Mouse (Mus musculus) large intestine, adult 2 months (tissue): Measurements from ENCODE around the gene Spred2. TPM values are rescaled to one million over a fixed set of nuclear protein-coding genes. Genes with fewer than 3 reads are reported as not detected.
"Not testable (repeated sequence)": the region's sequence is repeated elsewhere in the genome, so short reads cannot be mapped to it uniquely, and the experiment has no call there.

ENCODE experiments used
- DNase-seq: peaks from one replicate; pipeline ENCODE4 v3.0.0-alpha.2; 2012; ENCODE audit warnings: low read depth, low spot score
- WGBS: fragments of 180-500 bp; shearing (Covaris S2); methylation state at CpG from one replicate; pipeline ENCODE4 v1.1.7; 2018; 5-methylcytosine and 5-hydroxymethylcytosine counted together
- polyA plus RNA-seq: library from polyadenylated mRNA; depleted of rRNA; stranded (reverse); fragments of >200 nt; gene quantifications from 2 replicates; pipeline ENCODE4 v1.2.3, GENCODE M21; 2012

The Spred2 gene
- polyA plus RNA-seq, 1 experiment: 10.9 TPM

- 23% methylated on average over 11 of the region's 11 CpGs for WGBS
- no peak for DNase-seq
Measured at GRCm38 (mm10) chr11:20035343-20035928, 111.3 kb downstream of the Spred2 start.

DNA sequence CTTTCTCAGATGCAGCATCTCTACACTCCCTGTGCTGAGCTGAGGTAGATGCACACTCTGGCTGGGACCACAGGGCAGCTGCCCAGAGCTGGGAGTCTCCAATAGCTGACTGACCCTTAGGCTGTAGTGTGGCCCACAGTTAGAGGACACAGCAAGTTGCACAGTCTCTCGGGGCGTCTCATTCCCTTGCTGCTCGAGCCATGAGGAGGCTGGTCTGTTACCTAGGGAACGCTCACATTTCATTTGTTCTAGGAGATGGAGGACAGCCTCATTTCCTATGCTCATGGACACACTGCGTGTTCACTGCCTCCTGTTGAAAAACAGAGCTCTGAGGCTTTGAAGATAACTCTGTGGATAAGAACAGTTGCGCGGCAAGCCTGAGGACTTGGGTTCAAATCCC, 111.8 kb downstream of the Spred2 start:
- no peak for DNase-seq
- WGBS: 89% methylated on average over 7 of the region's 7 CpGs

- WGBS: 84% methylated on average over 4 of the region's 4 CpGs
- no peak for DNase-seq
Measured at GRCm38 (mm10) chr11:20037739-20038138, 113.6 kb downstream of the Spred2 start.

GRCm38 (mm10) chr11:20038723-20039122, 114.5 kb downstream of the Spred2 start:
- no peak for DNase-seq

DNA sequence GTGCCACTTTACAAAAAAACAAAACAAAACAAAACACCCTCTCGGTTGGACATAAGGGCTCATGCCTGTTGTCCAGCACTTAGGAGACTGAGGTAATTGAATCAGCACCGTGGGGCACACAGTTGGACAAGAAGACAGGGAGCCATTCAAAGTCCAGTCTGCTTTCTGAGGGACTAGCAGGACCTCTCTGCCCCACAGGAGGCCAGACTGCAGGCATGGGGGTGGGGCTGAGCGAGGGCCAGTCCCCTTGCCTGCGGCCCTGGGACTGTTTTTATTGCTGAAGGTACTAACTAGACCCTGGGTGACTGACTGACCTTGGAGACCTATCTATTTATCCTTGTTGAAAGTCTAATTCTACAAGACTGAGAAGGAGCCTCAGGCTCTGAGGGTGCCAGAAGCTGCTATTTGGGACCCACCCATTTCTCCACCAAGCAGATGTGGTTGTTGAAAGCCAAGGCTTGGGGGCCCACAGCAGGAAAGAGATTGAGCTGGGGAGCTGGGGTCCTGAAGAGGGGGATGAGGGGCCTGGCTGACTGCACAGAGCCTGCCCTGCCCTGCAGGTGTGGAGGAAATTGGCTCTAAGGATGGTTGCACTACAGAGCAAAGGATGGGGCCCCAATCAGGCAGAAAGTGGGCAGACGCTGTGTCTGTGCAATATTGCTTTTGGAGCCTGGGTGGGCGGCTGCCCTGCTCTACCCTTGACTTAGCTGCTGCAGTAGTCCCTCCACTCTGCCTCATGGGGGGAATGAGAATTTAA, 117.2 kb downstream of the Spred2 start:
- no peak for DNase-seq
- WGBS: 42% methylated on average over 6 of the region's 6 CpGs

More at GRCm38 (mm10) chr11:20038723-20039122, 114.5 kb downstream of the Spred2 start:
- 29% methylated on average over 8 of the region's 8 CpGs for WGBS

DNA sequence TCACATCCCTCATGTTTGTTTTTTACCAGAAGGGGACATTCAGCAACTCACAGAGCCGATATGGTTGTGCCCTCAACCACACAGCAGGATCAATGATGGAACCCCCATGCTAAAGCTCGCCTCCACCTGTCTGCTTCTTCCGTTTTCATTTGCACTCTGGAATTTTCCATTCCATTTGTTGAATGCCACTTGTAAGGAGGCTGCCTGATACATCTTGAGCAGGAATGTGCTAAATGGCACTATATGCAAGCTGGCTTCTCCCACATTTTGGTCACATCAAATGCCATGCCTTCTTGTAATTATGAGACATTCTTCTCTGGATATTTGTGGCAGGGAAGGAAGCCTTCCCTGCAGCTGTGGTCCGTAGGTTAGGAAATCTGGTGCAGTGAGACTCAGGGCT, 117.9 kb downstream of the Spred2 start:
- WGBS: 78% methylated on average over 4 of the region's 4 CpGs
- DNase-seq: no peak

- WGBS: 85% methylated on average over 4 of the region's 4 CpGs
- no peak for DNase-seq
Measured at GRCm38 (mm10) chr11:20043256-20043655, 119.1 kb downstream of the Spred2 start.

GRCm38 (mm10) chr11:20045586-20045985, 121.4 kb downstream of the Spred2 start:
- DNase-seq: no peak
- WGBS: 87% methylated on average over 3 of the region's 3 CpGs

GRCm38 (mm10) chr11:20052814-20053536, 128.8 kb downstream of the Spred2 start:
- WGBS: 69% methylated on average over 13 of the region's 13 CpGs

GRCm38 (mm10) chr11:20053951-20054350, 129.8 kb downstream of the Spred2 start:
- 78% methylated on average over 3 of the region's 3 CpGs for WGBS
- no peak for DNase-seq

More at GRCm38 (mm10) chr11:20052814-20053536, 128.8 kb downstream of the Spred2 start:
- no peak for DNase-seq

DNA sequence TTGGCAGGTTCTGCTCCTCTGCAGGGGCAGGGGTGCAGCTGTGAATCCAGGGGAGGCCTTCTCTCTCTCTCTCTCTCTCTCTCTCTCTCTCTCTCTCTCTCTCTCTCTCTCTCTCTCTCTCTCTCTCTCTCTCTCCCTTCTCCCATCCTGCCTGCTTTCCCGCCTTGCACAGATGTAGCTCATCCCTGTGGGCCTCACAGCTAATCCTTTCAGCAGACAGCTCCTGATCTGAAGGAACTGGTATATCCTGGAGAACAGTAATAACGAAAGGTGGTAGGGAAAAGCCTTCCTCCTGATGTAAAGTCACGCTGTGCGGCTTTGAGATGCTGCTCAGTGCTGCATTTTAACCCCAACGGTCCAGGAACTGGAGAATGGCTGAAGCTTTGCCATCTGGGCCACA, 130.4 kb downstream of the Spred2 start:
- 71% methylated on average over 5 of the region's 5 CpGs for WGBS
- no peak for DNase-seq

DNA sequence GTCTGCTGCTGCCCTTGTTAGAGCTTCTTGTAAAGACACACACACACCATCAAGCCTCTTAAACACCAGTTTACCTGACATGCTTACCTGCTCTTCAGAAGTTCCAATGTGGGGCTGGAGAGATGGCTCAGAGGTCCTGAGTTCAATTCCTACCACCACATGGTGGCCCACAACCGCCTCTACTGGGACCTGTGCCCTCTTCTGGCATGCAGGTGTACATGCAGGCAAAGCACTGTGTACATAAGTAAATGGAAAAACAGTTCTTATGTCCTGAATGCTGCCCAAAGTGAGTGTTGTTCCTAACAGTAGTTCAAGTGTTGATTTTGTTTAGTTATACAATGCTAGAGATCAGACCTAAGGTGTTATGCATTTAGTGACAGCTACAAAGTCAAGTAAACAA, 132.0 kb downstream of the Spred2 start:
- WGBS: 90% methylated on average over 1 of the region's 1 CpGs
- no peak for DNase-seq

DNA sequence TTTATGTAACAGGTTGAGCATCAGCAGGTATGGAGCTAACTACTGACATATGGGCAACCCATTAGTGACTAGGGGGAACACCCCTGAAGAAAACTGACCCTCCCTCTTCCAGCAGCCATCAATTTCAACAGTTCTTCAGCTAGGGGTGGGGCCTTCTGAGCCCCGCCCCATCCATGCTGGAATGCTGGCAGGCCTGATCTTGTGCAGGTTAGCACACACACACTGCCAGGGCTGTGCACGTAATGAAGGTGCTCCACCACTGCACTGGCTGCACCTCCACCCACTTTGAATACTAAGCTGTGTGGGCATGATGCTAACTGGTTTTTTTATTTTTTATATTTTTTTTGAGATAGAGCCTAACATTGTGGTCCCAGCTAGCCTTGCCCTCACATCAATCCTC, 133.3 kb downstream of the Spred2 start:
- DNase-seq: no peak
- WGBS: 82% methylated on average over 2 of the region's 2 CpGs

DNA sequence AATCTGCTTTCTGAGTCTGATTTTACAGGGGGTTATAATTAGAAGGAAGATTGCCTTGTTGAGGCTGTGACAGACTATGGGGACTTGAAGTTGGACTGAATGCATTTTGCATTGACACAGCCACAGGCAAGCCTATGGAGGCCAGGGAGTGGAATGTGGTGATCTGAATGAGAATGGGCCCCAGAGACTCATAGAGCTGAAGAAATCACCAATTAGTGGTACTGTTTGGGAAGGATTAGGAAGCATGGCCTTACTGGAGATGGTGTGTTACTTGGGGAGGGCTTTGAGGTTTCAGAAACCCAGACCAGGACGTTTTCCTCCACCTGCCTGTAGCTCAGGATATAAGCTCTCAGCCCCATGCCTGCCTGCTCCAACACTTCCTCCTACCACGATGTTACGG, 135.6 kb downstream of the Spred2 start:
- DNase-seq: no peak
- WGBS: 88% methylated on average over 3 of the region's 3 CpGs

- 90% methylated on average over 9 of the region's 9 CpGs for WGBS
- not testable (repeated sequence) for DNase-seq
Measured at GRCm38 (mm10) chr11:20062801-20063200, 138.6 kb downstream of the Spred2 start.

DNA sequence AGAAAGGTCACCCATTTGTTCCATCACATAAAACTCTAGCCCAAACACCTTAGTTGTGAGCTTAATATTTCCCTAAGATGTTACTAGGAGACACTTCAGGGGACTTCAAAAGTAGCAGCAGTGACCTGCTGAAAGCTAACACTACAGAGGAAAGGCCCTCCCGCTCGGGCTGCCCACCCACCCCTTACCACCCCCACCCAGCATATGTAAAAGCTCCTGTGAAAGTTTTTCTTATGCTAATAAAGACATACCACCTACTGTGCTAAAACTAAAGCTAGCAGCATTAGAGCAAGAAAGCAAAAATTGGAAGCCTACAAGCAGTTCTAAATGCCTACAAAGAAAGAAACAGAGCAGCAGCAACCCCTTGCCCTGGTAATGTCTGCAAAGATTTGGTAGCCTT, 139.9 kb downstream of the Spred2 start:
- WGBS: 90% methylated on average over 2 of the region's 2 CpGs
- DNase-seq: not testable (repeated sequence)

DNA sequence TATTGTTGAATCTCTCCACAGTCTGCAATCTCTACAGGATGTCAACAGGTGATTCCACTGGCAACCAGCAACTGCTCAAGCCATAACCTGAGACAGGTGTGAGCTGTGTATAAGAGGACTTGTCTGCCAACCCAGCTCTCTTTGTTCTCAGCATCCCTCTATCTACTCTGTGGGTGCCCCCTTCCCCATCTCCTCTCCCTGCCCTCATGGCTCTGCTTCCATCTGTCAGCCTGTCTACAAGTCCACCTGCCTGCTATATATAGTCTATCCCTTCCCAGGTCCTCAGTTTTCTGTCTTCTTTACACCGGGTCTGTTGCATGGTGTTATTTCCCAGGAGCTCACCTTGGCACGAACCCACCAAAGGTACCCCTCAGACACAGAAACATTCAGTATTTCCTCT, 140.8 kb downstream of the Spred2 start:
- 86% methylated on average over 2 of the region's 2 CpGs for WGBS
- no peak for DNase-seq

DNA sequence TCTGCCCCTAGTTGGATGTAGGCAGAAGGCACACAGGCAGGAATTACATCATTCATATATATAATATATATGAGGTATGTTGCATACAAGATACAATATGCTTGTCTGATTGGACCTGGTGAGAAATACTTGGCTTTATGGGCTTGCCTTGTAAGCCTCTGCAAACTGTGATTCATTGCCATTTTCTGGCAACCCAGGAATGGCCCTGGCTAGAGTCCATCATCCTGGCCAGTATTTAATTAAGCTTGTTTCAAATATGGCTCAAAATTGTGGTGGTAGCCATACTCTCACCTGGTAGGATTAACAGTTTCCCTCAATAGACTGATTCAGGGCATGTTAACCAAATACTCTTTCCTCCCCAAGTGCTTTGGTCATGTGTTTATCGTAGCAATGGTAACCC, 141.9 kb downstream of the Spred2 start:
- WGBS: 57% methylated on average over 1 of the region's 1 CpGs
- DNase-seq: peak; percentile 21

DNA sequence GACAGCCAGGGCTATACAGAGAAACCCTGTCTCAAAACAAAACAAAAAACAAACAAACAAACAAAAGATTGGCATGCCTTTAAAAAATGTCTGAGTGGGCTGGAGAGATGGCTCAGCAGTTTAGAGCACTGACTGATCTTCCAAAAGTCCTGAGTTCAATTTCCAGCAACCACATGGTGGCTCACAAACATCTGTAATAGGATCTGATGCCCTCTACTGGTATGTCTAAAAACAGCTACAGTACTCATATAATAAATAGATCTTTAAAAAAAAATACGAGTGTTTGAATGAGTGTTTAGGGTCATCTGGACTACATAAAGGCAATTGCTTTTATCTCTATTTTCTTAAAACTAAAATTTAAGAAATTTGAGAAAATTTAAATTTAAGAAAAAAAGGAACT, 143.3 kb downstream of the Spred2 start:
- 25% methylated on average over 1 of the region's 1 CpGs for WGBS
- DNase-seq: no peak

- WGBS: 95% methylated on average over 6 of the region's 6 CpGs
Measured at GRCm38 (mm10) chr11:20068346-20069004, 144.3 kb downstream of the Spred2 start.

More at GRCm38 (mm10) chr11:20068346-20069004, 144.3 kb downstream of the Spred2 start:
- DNase-seq: no peak
